Mouse (Mus musculus): Measurements from ENCODE around the gene Chuk.

GRCm38 (mm10) chr19:44049282-44049681, 58.0 kb downstream of the Chuk start:
- TF ChIP-seq CTCF (IDR thresholded peaks at IDR 0.05; ENCODE audit: low read depth) = no peak
- no peak for TF ChIP-seq EP300 (IDR thresholded peaks at IDR 0.05; ENCODE audit: low read depth)
